In genomic region chr11:50154777-50155520, GRCm38 (mm10) we compare ENCODE assay signal across 21 mouse cellular contexts. TPM values are rescaled to one million over a fixed set of nuclear protein-coding genes. Genes with fewer than 3 reads are reported as not detected.
DNase-seq lines count a peak whose midpoint lies in the region; ATAC-seq and TF ChIP-seq lines count a peak whose summit lies in the region.
"Had no signal": no experiment of that assay in that cellular context is flagged by ENCODE, and none has a peak within 500 bp of the region (broad histone marks: within the 10 kb centered on the region; RNA-seq: fewer than 3 reads in every experiment).

No protein-coding gene starts in this region.

- no peaks in the 10 kb centered on the region for H3K4me1 ChIP-seq in midbrain, postnatal 0 days (ENCODE audit: insufficient read depth, low read length)
- 0 out of 2 replicates have a peak, but pooled peaks cover 8% of the 10 kb centered on the region for H3K4me1 ChIP-seq in midbrain, embryonic 10.5 days
- H3K4me1 ChIP-seq in bone marrow macrophage, adult 2 months (ENCODE audit: control insufficient read depth, insufficient read depth, low read length), result peaks cover 16% of the 10 kb centered on the region
- no peaks in the 10 kb centered on the region for H3K4me1 ChIP-seq in limb, embryonic 10.5 days
- H3K4me1 ChIP-seq: embryonic facial prominence, embryonic 13.5 days; limb, embryonic 12.5 days; neural tube, embryonic 12.5 days; stomach, embryonic 15.5 days had no signal

- no peak for TF ChIP-seq CTCF in midbrain, postnatal 0 days (IDR thresholded peaks at IDR 0.05)
- TF ChIP-seq CTCF in bone marrow macrophage, adult 2 months (IDR thresholded peaks at IDR 0.05; ENCODE audit: low read depth, low read length), result no peak

- peaks cover 81% of the 10 kb centered on the region for H3K36me3 ChIP-seq in midbrain, postnatal 0 days (ENCODE audit: insufficient read depth, low read length)
- H3K36me3 ChIP-seq in midbrain, embryonic 10.5 days, result peaks cover 98% of the 10 kb centered on the region
- H3K36me3 ChIP-seq in limb, embryonic 10.5 days, result peaks cover 98% of the 10 kb centered on the region

- H3K4me3 ChIP-seq in midbrain, postnatal 0 days (ENCODE audit: low read depth, low read length), result no peak overlapping the region
- no peak overlapping the region for H3K4me3 ChIP-seq in midbrain, embryonic 10.5 days
- H3K4me3 ChIP-seq in bone marrow macrophage, adult 2 months (ENCODE audit: insufficient read depth, low read length), result no peak overlapping the region
- H3K4me3 ChIP-seq in limb, embryonic 10.5 days, result no peak overlapping the region
- H3K4me3 ChIP-seq: embryonic facial prominence, embryonic 13.5 days; forebrain, embryonic 10.5 days; heart, embryonic 13.5 days; kidney, embryonic 15.5 days; left cerebral cortex, adult 2 months; limb, embryonic 12.5 days; liver, embryonic 15.5 days; neural tube, embryonic 12.5 days; stomach, embryonic 15.5 days had no signal

- TF ChIP-seq POLR2A in bone marrow macrophage, adult 2 months (IDR thresholded peaks at IDR 0.05; ENCODE audit: borderline replicate concordance, low read depth, low read length), result no peak

- no peak for ATAC-seq in midbrain, postnatal 0 days (ENCODE audit: low FRiP score)

- H3K9ac ChIP-seq in midbrain, postnatal 0 days (replicated peaks; ENCODE audit: low read length, poor library complexity, severe bottlenecking), result no peak overlapping the region
- H3K9ac ChIP-seq: embryonic facial prominence, embryonic 13.5 days; heart, embryonic 13.5 days; kidney, embryonic 15.5 days; limb, embryonic 12.5 days; liver, embryonic 15.5 days; neural tube, embryonic 12.5 days; stomach, embryonic 15.5 days had no signal

- no peak overlapping the region for H3K4me2 ChIP-seq in midbrain, postnatal 0 days (ENCODE audit: low read depth, low read length, poor library complexity, severe bottlenecking)
- H3K4me2 ChIP-seq: embryonic facial prominence, embryonic 13.5 days; heart, embryonic 13.5 days; kidney, embryonic 15.5 days; limb, embryonic 12.5 days; liver, embryonic 15.5 days; neural tube, embryonic 12.5 days; stomach, embryonic 15.5 days had no signal

- DNase-seq in heart, adult 11 months, result peak; percentile 91
- DNase-seq in heart, postnatal 25 days (ENCODE audit: low spot score), result no peak
- DNase-seq in midbrain, postnatal 0 days (ENCODE audit: low spot score), result peak; percentile 24
- DNase-seq in midbrain, embryonic 10.5 days (ENCODE audit: low spot score), result no peak
- DNase-seq in lung, postnatal 25 days (ENCODE audit: low spot score), result peak; percentile 58
- DNase-seq in left cerebral cortex, postnatal 10 days (ENCODE audit: extremely low spot score in 1 of 2, low spot score in 2 of 2), result no peak
- DNase-seq in limb, embryonic 10.5 days (ENCODE audit: low spot score), result no peak
- DNase-seq: B cell, adult 2 months; cerebellum, adult 9-11 months; heart, postnatal 4 days; thymus, postnatal 14 days had no signal

- no peaks in the 10 kb centered on the region for H3K9me3 ChIP-seq in midbrain, postnatal 0 days (ENCODE audit: low read length)
- H3K9me3 ChIP-seq in midbrain, embryonic 10.5 days (replicated peaks), result no peaks in the 10 kb centered on the region
- no peaks in the 10 kb centered on the region for H3K9me3 ChIP-seq in limb, embryonic 10.5 days (replicated peaks)
- H3K9me3 ChIP-seq: embryonic facial prominence, embryonic 13.5 days; forebrain, embryonic 10.5 days; heart, embryonic 13.5 days; kidney, embryonic 15.5 days; limb, embryonic 12.5 days; liver, embryonic 15.5 days; neural tube, embryonic 12.5 days; stomach, embryonic 15.5 days had no signal

- H3K27me3 ChIP-seq in midbrain, postnatal 0 days (ENCODE audit: insufficient read depth, low read length), result no peaks in the 10 kb centered on the region
- no peaks in the 10 kb centered on the region for H3K27me3 ChIP-seq in midbrain, embryonic 10.5 days (ENCODE audit: low read depth, poor library complexity, severe bottlenecking)
- no peaks in the 10 kb centered on the region for H3K27me3 ChIP-seq in limb, embryonic 10.5 days (ENCODE audit: low read depth, poor library complexity, severe bottlenecking)
- H3K27me3 ChIP-seq: embryonic facial prominence, embryonic 13.5 days; heart, embryonic 13.5 days; kidney, embryonic 15.5 days; limb, embryonic 12.5 days; liver, embryonic 15.5 days; neural tube, embryonic 12.5 days; stomach, embryonic 15.5 days had no signal

- H3K27ac ChIP-seq in midbrain, postnatal 0 days (ENCODE audit: low read depth, low read length), result no peak overlapping the region
- no peak overlapping the region for H3K27ac ChIP-seq in midbrain, embryonic 10.5 days (replicated peaks)
- peak overlapping the region; percentile 5; the same call in 1 of the 2 replicates for H3K27ac ChIP-seq in bone marrow macrophage, adult 2 months (ENCODE audit: insufficient read depth, low read depth, low read length)
- no peak overlapping the region for H3K27ac ChIP-seq in limb, embryonic 10.5 days
- H3K27ac ChIP-seq: embryonic facial prominence, embryonic 13.5 days; forebrain, embryonic 10.5 days; heart, embryonic 13.5 days; left cerebral cortex, adult 2 months; limb, embryonic 12.5 days; liver, embryonic 15.5 days; neural tube, embryonic 12.5 days; stomach, embryonic 15.5 days had no signal

- intact Hi-C loops in heart, postnatal 25 days (cut with DNase I), result no loop called here
- intact Hi-C loops in left cerebral cortex, postnatal 10 days (cut with DNase I), result no loop called here

- WGBS in midbrain, postnatal 0 days, result 85% methylated on average over 12 of the region's 12 CpGs
- WGBS in midbrain, embryonic 10.5 days, result 90% methylated on average over 12 of the region's 12 CpGs
- 86% methylated on average over 12 of the region's 12 CpGs for WGBS in limb, embryonic 10.5 days

RNA-seq across cellular contexts. Expression of gene Mrnip, which starts 19.3 kb away (rescaled TPM):
- total RNA-seq in heart, postnatal 25 days (2021), result 1 to 10 TPM; 2.3 to 2.7 TPM
- 37.1 and 41.3 TPM in 2 replicates for total RNA-seq in midbrain, postnatal 0 days (2014; rRNA removed)
- polyA plus RNA-seq in midbrain, postnatal 0 days (2015; fragmentation: Nextera tagmentation; extraction: Ambion mirVana), result 37.9 and 40.7 TPM in 2 replicates
- 23.4 and 23.8 TPM in 2 replicates for polyA plus RNA-seq in midbrain, embryonic 10.5 days (2016; fragmentation: Nextera tagmentation; extraction: Ambion mirVana)
- polyA plus RNA-seq in bone marrow macrophage, adult 2 months (2012; ENCODE audit: insufficient read depth, insufficient read length, missing spikeins), result 3.3 and 3.6 TPM in 2 replicates
- total RNA-seq in left cerebral cortex, postnatal 10 days (2021), result 10 to 100 TPM; 18.5 to 20.6 TPM
- 30.2 and 34.1 TPM in 2 replicates for polyA plus RNA-seq in limb, embryonic 10.5 days (2016; fragmentation: Nextera tagmentation; extraction: Ambion mirVana)

RNA-seq across cellular contexts. Expression of gene Tbc1d9b, which starts 23.8 kb away (rescaled TPM):
- total RNA-seq in heart, postnatal 25 days (2021), result 10 to 100 TPM; 42.9 to 43.9 TPM
- total RNA-seq in midbrain, postnatal 0 days (2014; rRNA removed), result 58.5 and 68.8 TPM in 2 replicates
- polyA plus RNA-seq in midbrain, postnatal 0 days (2015; fragmentation: Nextera tagmentation; extraction: Ambion mirVana), result 31.3 and 32.5 TPM in 2 replicates
- polyA plus RNA-seq in midbrain, embryonic 10.5 days (2016; fragmentation: Nextera tagmentation; extraction: Ambion mirVana), result 33.6 and 39.8 TPM in 2 replicates
- 54.8 and 68.9 TPM in 2 replicates for polyA plus RNA-seq in bone marrow macrophage, adult 2 months (2012; ENCODE audit: insufficient read depth, insufficient read length, missing spikeins)
- 10 to 100 TPM; 71.9 to 77.0 TPM for total RNA-seq in left cerebral cortex, postnatal 10 days (2021)
- polyA plus RNA-seq in limb, embryonic 10.5 days (2016; fragmentation: Nextera tagmentation; extraction: Ambion mirVana), result 31.6 and 42.2 TPM in 2 replicates

RNA-seq across cellular contexts. Expression of gene Sqstm1, which starts 55.7 kb away (rescaled TPM):
- total RNA-seq in heart, postnatal 25 days (2021), result 100 to 1,000 TPM; 265 to 324 TPM
- total RNA-seq in midbrain, postnatal 0 days (2014; rRNA removed), result 314 and 335 TPM in 2 replicates
- polyA plus RNA-seq in midbrain, postnatal 0 days (2015; fragmentation: Nextera tagmentation; extraction: Ambion mirVana), result 455 and 484 TPM in 2 replicates
- 136 and 165 TPM in 2 replicates for polyA plus RNA-seq in midbrain, embryonic 10.5 days (2016; fragmentation: Nextera tagmentation; extraction: Ambion mirVana)
- polyA plus RNA-seq in bone marrow macrophage, adult 2 months (2012; ENCODE audit: insufficient read depth, insufficient read length, missing spikeins), result 560 and 577 TPM in 2 replicates
- 100 to 1,000 TPM; 356 to 381 TPM for total RNA-seq in left cerebral cortex, postnatal 10 days (2021)
- polyA plus RNA-seq in limb, embryonic 10.5 days (2016; fragmentation: Nextera tagmentation; extraction: Ambion mirVana), result 111 and 137 TPM in 2 replicates

RNA-seq across cellular contexts. Expression of gene Mgat4b, which starts 55.7 kb away (rescaled TPM):
- 10 to 100 TPM; 85.3 to 86.5 TPM for total RNA-seq in heart, postnatal 25 days (2021)
- total RNA-seq in midbrain, postnatal 0 days (2014; rRNA removed), result 115 and 152 TPM in 2 replicates
- polyA plus RNA-seq in midbrain, postnatal 0 days (2015; fragmentation: Nextera tagmentation; extraction: Ambion mirVana), result 77.3 and 77.9 TPM in 2 replicates
- 12.1 and 18.1 TPM in 2 replicates for polyA plus RNA-seq in midbrain, embryonic 10.5 days (2016; fragmentation: Nextera tagmentation; extraction: Ambion mirVana)
- polyA plus RNA-seq in bone marrow macrophage, adult 2 months (2012; ENCODE audit: insufficient read depth, insufficient read length, missing spikeins), result 54.0 and 58.7 TPM in 2 replicates
- total RNA-seq in left cerebral cortex, postnatal 10 days (2021), result 100 to 1,000 TPM; 144 to 146 TPM
- 27.7 and 28.6 TPM in 2 replicates for polyA plus RNA-seq in limb, embryonic 10.5 days (2016; fragmentation: Nextera tagmentation; extraction: Ambion mirVana)

Comparison
In these comparisons a context has a peak if more than half of its experiments do, and no peak if none do; other contexts are left out.
1. DNase-seq: peak in heart, adult 11 months (single experiment), midbrain, postnatal 0 days (single experiment) and lung, postnatal 25 days (single experiment); none in heart, postnatal 25 days (single experiment), midbrain, embryonic 10.5 days (single experiment), left cerebral cortex, postnatal 10 days (0 of 2) and limb, embryonic 10.5 days (single experiment).